Mouse (Mus musculus) forebrain, postnatal 0 days (tissue): ENCODE data around the gene Jph4. TPM values are rescaled to one million over a fixed set of nuclear protein-coding genes. Genes with fewer than 3 reads are reported as not detected.

Experiments used
- ATAC-seq: fragments of 200-750 bp; cut with Nextera tagmentation; 2 replicates; pipeline ENCODE4 v1.8.0; 2017; ENCODE audit warnings: mild to moderate bottlenecking, moderate library complexity
- DNase-seq: peaks from one replicate; pipeline ENCODE4 v3.0.0-alpha.2; 2015
- H3K27ac ChIP-seq: fragments of 300-500 bp; sonication (generic); 2 replicates; pipeline ENCODE4 v1.5.1; 2014; ENCODE audit warnings: low read depth, mild to moderate bottlenecking, antibody characterized with exemption, low read length, moderate library complexity, mixed read lengths
- H3K27me3 ChIP-seq: fragments of 300-500 bp; sonication (generic); 2 replicates; pipeline ENCODE4 v1.6.1; 2014; ENCODE audit warnings: mild to moderate bottlenecking, low read length, mixed read lengths; ENCODE audit not compliant: insufficient read depth
- H3K36me3 ChIP-seq: fragments of 300-500 bp; sonication (generic); 2 replicates; pipeline ENCODE4 v1.6.1; 2014; ENCODE audit warnings: mild to moderate bottlenecking, moderate library complexity; ENCODE audit not compliant: insufficient read depth
- H3K4me1 ChIP-seq: fragments of 300-500 bp; sonication (generic); 2 replicates; pipeline ENCODE4 v1.6.1; 2014; ENCODE audit warnings: antibody characterized with exemption; ENCODE audit not compliant: insufficient read depth
- H3K4me2 ChIP-seq: fragments of 300-500 bp; sonication (generic); 2 replicates; pipeline ENCODE4 v1.6.1; 2014; ENCODE audit warnings: low read depth, mild to moderate bottlenecking, moderate library complexity
- H3K4me3 ChIP-seq: fragments of 300-500 bp; sonication (generic); 2 replicates; pipeline ENCODE4 v1.5.1; 2014; ENCODE audit warnings: low read depth, low read length, mixed read lengths
- H3K9ac ChIP-seq: fragments of 300-500 bp; sonication (generic); 2 replicates; pipeline ENCODE4 v1.6.1; 2014; ENCODE audit warnings: mild to moderate bottlenecking
- H3K9me3 ChIP-seq: fragments of 300-500 bp; sonication (generic); 2 replicates; pipeline ENCODE4 v1.6.1; 2016; ENCODE audit warnings: low read length
- CTCF ChIP-seq: sonication (generic); IDR thresholded peaks from 2 replicates; pipeline ENCODE4 v1.5.1; 2016; ENCODE audit warnings: antibody characterized with exemption, control low read depth, low read depth
- WGBS: fragments of 180-500 bp; shearing (Covaris S2); extraction: QIAGEN DNeasy Blood & Tissue Kit; methylation state at CpG from one replicate; pipeline ENCODE4 v1.1.7; 2014; 5-methylcytosine and 5-hydroxymethylcytosine counted together
- polyA plus RNA-seq: library from polyadenylated mRNA; unstranded; fragments of >200 nt; fragmentation: Nextera tagmentation; extraction: Ambion mirVana; gene quantifications from 2 replicates; pipeline ENCODE4 v1.2.1, GENCODE M21; 2015
- total RNA-seq: library from RNA; depleted of rRNA; stranded (reverse); fragments of >200 nt; gene quantifications from 2 replicates; pipeline ENCODE4 v1.2.3, GENCODE M21; 2014

Gene Jph4
- total and polyA plus RNA-seq, 2 experiments from 2014 or later: 55.3 to 160 TPM

DNA sequence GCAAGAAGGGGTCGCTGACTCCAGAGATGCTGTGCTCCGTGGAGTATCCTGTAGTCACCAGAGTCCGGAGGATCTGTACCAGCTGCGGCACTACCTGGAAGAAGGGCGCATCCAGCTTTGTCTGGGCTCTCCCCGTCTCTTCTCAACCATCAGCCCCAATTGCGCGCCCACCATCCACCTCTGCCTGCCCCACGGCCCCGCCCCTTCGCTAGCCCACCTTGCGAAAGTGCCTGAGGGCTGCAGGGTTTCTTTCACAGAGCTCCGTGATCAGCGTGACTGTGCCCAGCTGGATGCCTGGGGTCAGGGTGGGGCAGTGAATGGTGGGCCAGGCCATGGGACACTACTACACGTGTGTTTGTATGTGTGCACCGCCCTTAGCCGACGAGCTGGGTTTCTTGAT, 12.4 kb downstream of the Jph4 start:
- Histone ChIP-seq H3K9me3 (no peaks in the 10 kb centered on the region), H3K4me1 (peaks cover 33% of the 10 kb centered on the region), H3K9ac (no peak overlapping the region), H3K27me3 (no peaks in the 10 kb centered on the region), H3K4me3 (no peak overlapping the region), H3K27ac (no peak overlapping the region), H3K36me3 (peaks cover 8% of the 10 kb centered on the region; the same call in 1 of the 2 replicates), H3K4me2 (no peak overlapping the region)
- ATAC-seq (no peak), DNase-seq (no peak)
- WGBS: 87% methylated on average over 18 of the region's 18 CpGs
- TF ChIP-seq CTCF: no peak

DNA sequence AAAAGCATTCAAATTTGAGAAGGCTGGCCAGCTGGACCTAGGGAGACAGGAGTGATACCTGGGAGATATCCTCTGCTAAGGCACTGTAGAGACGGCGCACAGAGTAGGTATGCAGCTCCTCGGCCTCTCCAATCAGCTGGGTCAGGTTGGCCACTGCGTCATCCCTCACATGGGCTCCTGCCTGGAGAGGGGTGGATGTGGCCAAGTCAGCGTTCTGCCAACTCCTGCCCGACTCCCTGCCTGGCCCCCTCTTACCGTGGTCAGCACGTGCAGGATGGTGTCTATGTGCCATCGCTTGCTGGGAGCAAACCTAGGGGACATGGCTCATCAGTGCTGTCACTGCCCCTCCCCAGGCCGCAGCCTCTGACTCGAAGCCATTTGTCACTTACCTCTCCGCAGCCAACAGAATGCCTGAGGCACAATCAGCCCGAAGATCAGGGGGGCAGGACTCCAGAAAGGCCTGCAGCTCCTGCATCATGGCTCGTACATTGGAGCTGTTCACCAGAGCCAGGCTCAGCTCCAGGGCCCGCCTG, 14.4 kb downstream of the Jph4 start:
- Histone ChIP-seq H3K27me3 (no peaks in the 10 kb centered on the region), H3K4me1 (peaks cover 20% of the 10 kb centered on the region), H3K4me2 (no peak overlapping the region), H3K4me3 (no peak overlapping the region), H3K27ac (no peak overlapping the region), H3K36me3 (peaks cover 8% of the 10 kb centered on the region; the same call in 1 of the 2 replicates), H3K9ac (no peak overlapping the region), H3K9me3 (no peaks in the 10 kb centered on the region)
- no peak for DNase-seq
- 85% methylated on average over 15 of the region's 15 CpGs for WGBS
- ATAC-seq: no peak
- no peak for TF ChIP-seq CTCF

DNA sequence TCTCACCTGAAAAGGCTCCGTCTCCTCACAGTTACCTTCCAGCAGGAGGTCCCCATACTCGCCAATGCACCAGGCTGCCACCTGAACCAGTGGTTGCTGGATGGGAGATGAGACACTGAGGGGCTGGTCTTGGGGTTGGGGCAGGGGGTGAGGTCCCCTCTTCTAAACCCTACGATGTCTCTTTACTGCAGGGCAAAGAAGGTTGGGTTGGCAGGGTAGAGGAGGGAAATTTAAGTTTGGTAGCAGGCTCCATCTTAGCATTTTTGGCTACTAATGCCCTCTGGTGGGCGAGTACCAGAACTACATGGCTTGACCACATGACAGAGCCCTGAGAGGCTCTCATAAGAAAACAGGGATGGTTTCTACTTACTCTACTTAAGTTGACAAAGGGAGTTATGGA, 15.1 kb downstream of the Jph4 start:
- WGBS: 49% methylated on average over 4 of the region's 4 CpGs
- Histone ChIP-seq H3K27me3 (no peaks in the 10 kb centered on the region), H3K9me3 (no peaks in the 10 kb centered on the region), H3K4me2 (no peak overlapping the region), H3K9ac (no peak overlapping the region), H3K36me3 (peaks cover 8% of the 10 kb centered on the region; the same call in 1 of the 2 replicates), H3K27ac (no peak overlapping the region), H3K4me3 (no peak overlapping the region), H3K4me1 (peaks cover 26% of the 10 kb centered on the region)
- TF ChIP-seq CTCF: peak; percentile 84
- ATAC-seq (peak; percentile 14), DNase-seq (peak; percentile 82)

DNA sequence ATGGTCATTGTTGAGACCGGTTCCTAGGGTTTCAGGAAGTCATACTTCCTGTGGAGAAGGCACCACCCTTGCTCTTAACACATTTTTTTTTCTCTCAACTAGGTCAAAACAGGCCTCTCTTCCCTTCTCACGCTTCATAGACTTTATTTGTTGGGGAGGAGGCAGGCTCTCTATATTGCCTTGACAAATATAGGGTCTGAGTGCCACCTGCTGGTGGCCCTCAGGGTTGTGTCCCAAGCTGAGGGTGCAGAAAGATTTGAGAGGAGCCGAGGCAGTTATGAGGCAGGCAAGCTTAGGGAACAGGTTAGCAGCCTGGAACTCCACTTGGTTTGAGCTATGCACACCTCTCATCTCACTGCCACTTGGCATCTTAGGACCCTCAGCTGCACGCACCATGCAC, 18.7 kb downstream of the Jph4 start:
- WGBS: 61% methylated on average over 4 of the region's 4 CpGs
- DNase-seq (peak; percentile 81), ATAC-seq (peak; percentile 54; the same call in 1 of the 2 replicates)
- H3K27ac ChIP-seq: no peak overlapping the region
- H3K4me3 ChIP-seq: no peak overlapping the region
- peak; percentile 82 for TF ChIP-seq CTCF
- H3K9me3 ChIP-seq: no peaks in the 10 kb centered on the region
- H3K36me3 ChIP-seq: peaks cover 6% of the 10 kb centered on the region; the same call in 1 of the 2 replicates
- H3K9ac ChIP-seq: no peak overlapping the region
- peaks cover 26% of the 10 kb centered on the region for H3K4me1 ChIP-seq
- no peak overlapping the region for H3K4me2 ChIP-seq
- no peaks in the 10 kb centered on the region for H3K27me3 ChIP-seq

DNA sequence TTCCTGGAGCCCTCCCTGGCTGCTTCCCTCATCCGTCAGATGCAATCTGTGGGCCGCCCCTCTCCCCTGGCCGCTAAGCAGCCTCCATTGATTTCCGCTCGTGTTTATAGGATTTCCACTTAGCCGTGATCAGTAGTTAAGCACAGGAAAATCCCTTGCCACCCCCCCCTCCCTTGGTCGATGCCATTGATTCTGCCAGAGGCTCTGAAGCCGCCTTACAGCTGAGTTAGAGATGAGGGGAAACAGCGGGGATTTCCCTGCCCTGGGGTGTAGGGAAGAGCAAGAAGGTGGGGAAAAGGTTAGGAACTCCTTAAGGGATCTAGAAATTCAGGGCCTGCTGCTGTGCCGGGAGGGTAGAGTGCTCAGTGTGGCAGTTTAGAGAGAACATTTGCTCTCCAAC, 19.1 kb downstream of the Jph4 start:
- WGBS: 67% methylated on average over 10 of the region's 10 CpGs
- Histone ChIP-seq H3K36me3 (peaks cover 6% of the 10 kb centered on the region; the same call in 1 of the 2 replicates), H3K4me3 (no peak overlapping the region), H3K9me3 (no peaks in the 10 kb centered on the region), H3K27me3 (no peaks in the 10 kb centered on the region), H3K4me1 (peaks cover 26% of the 10 kb centered on the region), H3K4me2 (no peak overlapping the region), H3K27ac (no peak overlapping the region), H3K9ac (no peak overlapping the region; the same call in 1 of the 2 replicates)
- DNase-seq (no peak), ATAC-seq (no peak)
- TF ChIP-seq CTCF: no peak

DNA sequence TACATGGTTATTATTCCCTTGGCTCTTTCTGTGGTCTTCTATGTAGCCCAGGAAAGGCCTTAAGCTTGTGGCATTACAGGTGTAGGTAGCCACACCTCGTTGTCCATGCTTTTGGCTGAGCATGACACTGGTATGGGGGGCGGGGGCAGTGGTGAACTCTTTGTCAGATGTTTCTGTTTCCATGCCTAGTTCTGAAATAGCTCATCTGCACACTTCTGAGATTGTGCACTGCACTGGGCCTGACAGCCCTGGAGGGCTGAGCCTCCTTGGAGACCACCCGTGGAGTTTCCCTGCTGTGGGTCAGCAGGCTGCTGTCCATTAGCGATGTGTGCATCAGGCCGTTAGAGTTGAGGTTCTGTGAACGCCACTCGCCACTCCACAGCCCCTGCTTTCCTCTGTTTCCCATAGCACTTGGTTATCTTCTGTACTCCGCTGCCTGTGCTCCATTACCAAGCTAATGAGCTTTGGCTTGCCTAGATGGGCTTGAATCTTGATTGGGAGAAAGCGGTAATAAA, 20.1 kb downstream of the Jph4 start:
- H3K36me3 ChIP-seq: peaks cover 6% of the 10 kb centered on the region; the same call in 1 of the 2 replicates
- no peak for TF ChIP-seq CTCF
- 45% methylated on average over 9 of the region's 9 CpGs for WGBS
- ATAC-seq (no peak), DNase-seq (no peak)
- peak overlapping the region; percentile 26; the same call in 1 of the 2 replicates for H3K4me2 ChIP-seq
- no peak overlapping the region for H3K4me3 ChIP-seq
- H3K9ac ChIP-seq: peak overlapping the region; percentile 14; the same call in 1 of the 2 replicates
- H3K9me3 ChIP-seq: no peaks in the 10 kb centered on the region
- H3K4me1 ChIP-seq: peaks cover 26% of the 10 kb centered on the region
- no peaks in the 10 kb centered on the region for H3K27me3 ChIP-seq
- no peak overlapping the region for H3K27ac ChIP-seq

DNA sequence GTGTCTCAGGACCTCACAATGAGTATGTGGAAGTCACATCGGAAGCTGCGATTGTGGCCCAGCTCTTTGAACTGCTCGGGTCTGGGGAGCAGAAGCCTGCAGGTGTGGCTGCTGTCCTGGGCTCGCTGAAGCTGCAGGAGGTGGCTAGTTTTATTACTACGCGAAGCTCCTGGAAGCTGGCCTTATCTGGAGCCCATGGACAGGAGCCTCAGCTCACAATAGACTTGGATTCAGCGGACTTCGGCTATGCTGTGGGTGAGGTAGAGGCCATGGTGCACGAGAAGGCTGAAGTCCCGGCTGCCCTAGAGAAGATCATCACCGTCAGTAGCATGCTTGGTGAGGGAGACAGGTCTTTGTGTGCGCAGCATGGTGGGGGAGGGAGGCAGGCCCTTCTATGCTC, 21.1 kb downstream of the Jph4 start:
- 66% methylated on average over 12 of the region's 12 CpGs for WGBS
- H3K27ac ChIP-seq: peak overlapping the region; percentile 77; the same call in 1 of the 2 replicates
- peaks cover 3% of the 10 kb centered on the region; the same call in 1 of the 2 replicates for H3K36me3 ChIP-seq
- no peak for TF ChIP-seq CTCF
- DNase-seq (no peak), ATAC-seq (no peak)
- H3K9ac ChIP-seq: peak overlapping the region; percentile 66
- peak overlapping the region; percentile 44 for H3K4me3 ChIP-seq
- no peaks in the 10 kb centered on the region for H3K27me3 ChIP-seq
- H3K4me2 ChIP-seq: peak overlapping the region; percentile 81
- no peaks in the 10 kb centered on the region for H3K9me3 ChIP-seq
- peaks cover 31% of the 10 kb centered on the region for H3K4me1 ChIP-seq
